Mouse (Mus musculus): ENCODE data around the gene Gm42906. TPM values are rescaled to one million over a fixed set of nuclear protein-coding genes. Genes with fewer than 3 reads are reported as not detected.

Gm42906 gene
- polyA plus RNA-seq, 1 experiment from 2014 or later = not detected

DNA sequence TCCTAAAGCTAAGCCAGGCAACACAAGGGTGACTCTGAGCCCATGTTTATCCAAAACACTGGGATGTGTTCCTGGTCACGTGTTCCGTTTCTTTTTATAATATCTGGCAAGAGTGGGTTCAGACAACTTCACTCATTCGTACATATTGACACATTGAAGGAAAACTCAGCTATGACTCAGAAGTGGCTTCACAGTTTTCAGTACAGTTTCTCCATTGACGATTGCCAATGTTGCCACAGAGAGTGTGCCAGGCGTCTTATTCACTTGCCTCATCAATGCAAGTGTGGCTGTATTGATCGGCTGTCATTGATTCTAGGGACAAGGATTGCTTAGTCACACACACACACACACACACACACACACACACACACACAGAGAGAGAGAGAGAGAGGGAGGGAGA lies 381.8 kb downstream of the Gm42906 start:
- no peaks in the 10 kb centered on the region; the same call in 1 of the 2 replicates for H3K36me3 ChIP-seq (ENCODE audit: control insufficient read depth, insufficient read depth)
- no peaks in the 10 kb centered on the region for H3K27me3 ChIP-seq (ENCODE audit: control insufficient read depth, insufficient read depth, low read length)
- H3K9ac ChIP-seq (ENCODE audit: low read length) = no peak overlapping the region
- no peaks in the 10 kb centered on the region for H3K9me3 ChIP-seq (replicated peaks; ENCODE audit: control insufficient read depth, low read length)
- no peak overlapping the region for H3K4me2 ChIP-seq (ENCODE audit: low read depth, low read length)
- 91% methylated on average over 6 of the region's 6 CpGs for WGBS
- no peak overlapping the region for H3K4me3 ChIP-seq (ENCODE audit: low read length)
- ATAC-seq (replicated peaks; ENCODE audit: extremely low read depth, insufficient read depth, low FRiP score) = no peak
- H3K4me1 ChIP-seq (ENCODE audit: control insufficient read depth, insufficient read depth, low read length) = peaks cover 5% of the 10 kb centered on the region
- H3K27ac ChIP-seq (ENCODE audit: low read length) = no peak overlapping the region

- Histone ChIP-seq H3K4me1 (ENCODE audit: control insufficient read depth, insufficient read depth, low read length) (no peaks in the 10 kb centered on the region), H3K4me3 (ENCODE audit: low read length) (no peak overlapping the region), H3K4me2 (ENCODE audit: low read depth, low read length) (no peak overlapping the region), H3K36me3 (ENCODE audit: control insufficient read depth, insufficient read depth) (peaks cover 8% of the 10 kb centered on the region; the same call in 1 of the 2 replicates), H3K27ac (ENCODE audit: low read length) (no peak overlapping the region), H3K9me3 (replicated peaks; ENCODE audit: control insufficient read depth, low read length) (no peaks in the 10 kb centered on the region), H3K9ac (ENCODE audit: low read length) (no peak overlapping the region), H3K27me3 (ENCODE audit: control insufficient read depth, insufficient read depth, low read length) (no peaks in the 10 kb centered on the region)
- 88% methylated on average over 5 of the region's 5 CpGs for WGBS
- no peak for ATAC-seq (replicated peaks; ENCODE audit: extremely low read depth, insufficient read depth, low FRiP score)
These were observed 385.1 kb downstream of the Gm42906 start for GRCm38 (mm10) chr5:151042911-151043310.

DNA sequence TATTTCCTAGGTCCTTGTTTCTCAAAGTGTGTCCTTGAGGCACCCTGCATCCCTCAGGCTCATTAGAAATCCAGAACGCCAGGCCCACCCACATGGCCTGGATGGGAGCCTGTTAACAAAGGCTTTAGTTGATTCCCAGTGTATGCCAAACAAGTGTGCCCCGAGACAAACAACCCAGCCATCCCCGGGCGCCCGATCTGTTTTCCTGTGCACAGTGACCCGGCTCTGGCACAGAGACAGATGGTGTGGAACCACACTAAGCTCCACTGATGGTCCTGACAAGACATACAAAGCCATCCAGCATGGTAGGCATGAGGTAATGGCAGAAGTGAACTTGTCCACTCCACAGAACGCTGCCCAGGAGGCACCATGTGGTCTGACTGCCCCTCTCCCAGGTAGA lies 390.1 kb downstream of the Gm42906 start:
- Histone ChIP-seq H3K9me3 (replicated peaks; ENCODE audit: control insufficient read depth, low read length) (no peaks in the 10 kb centered on the region; the same call in 1 of the 2 replicates), H3K9ac (ENCODE audit: low read length) (no peak overlapping the region), H3K27me3 (ENCODE audit: control insufficient read depth, insufficient read depth, low read length) (no peaks in the 10 kb centered on the region), H3K36me3 (ENCODE audit: control insufficient read depth, insufficient read depth) (peaks cover 8% of the 10 kb centered on the region; the same call in 1 of the 2 replicates), H3K4me1 (ENCODE audit: control insufficient read depth, insufficient read depth, low read length) (0 out of 2 replicates have a peak, but pooled peaks cover 2% of the 10 kb centered on the region), H3K4me3 (ENCODE audit: low read length) (no peak overlapping the region), H3K27ac (ENCODE audit: low read length) (no peak overlapping the region), H3K4me2 (ENCODE audit: low read depth, low read length) (no peak overlapping the region)
- 89% methylated on average over 7 of the region's 7 CpGs for WGBS
- ATAC-seq (replicated peaks; ENCODE audit: extremely low read depth, insufficient read depth, low FRiP score) = no peak

GRCm38 (mm10) chr5:151034715-151035512 lies 393.0 kb downstream of the Gm42906 start:
- Histone ChIP-seq H3K9me3 (replicated peaks; ENCODE audit: control insufficient read depth, low read length) (no peaks in the 10 kb centered on the region; the same call in 1 of the 2 replicates), H3K27ac (ENCODE audit: low read length) (no peak overlapping the region), H3K4me3 (ENCODE audit: low read length) (no peak overlapping the region), H3K9ac (ENCODE audit: low read length) (no peak overlapping the region), H3K36me3 (ENCODE audit: control insufficient read depth, insufficient read depth) (peaks cover 8% of the 10 kb centered on the region; the same call in 1 of the 2 replicates), H3K27me3 (ENCODE audit: control insufficient read depth, insufficient read depth, low read length) (no peaks in the 10 kb centered on the region), H3K4me1 (ENCODE audit: control insufficient read depth, insufficient read depth, low read length) (0 out of 2 replicates have a peak, but pooled peaks cover 2% of the 10 kb centered on the region), H3K4me2 (ENCODE audit: low read depth, low read length) (no peak overlapping the region)
- ATAC-seq (replicated peaks; ENCODE audit: extremely low read depth, insufficient read depth, low FRiP score) = no peak
- 34% methylated on average over 9 of the region's 9 CpGs for WGBS

- Histone ChIP-seq H3K27ac (ENCODE audit: low read length) (no peak overlapping the region), H3K4me3 (ENCODE audit: low read length) (no peak overlapping the region), H3K4me1 (ENCODE audit: control insufficient read depth, insufficient read depth, low read length) (no peaks in the 10 kb centered on the region; the same call in 1 of the 2 replicates), H3K4me2 (ENCODE audit: low read depth, low read length) (no peak overlapping the region), H3K9ac (ENCODE audit: low read length) (no peak overlapping the region), H3K36me3 (ENCODE audit: control insufficient read depth, insufficient read depth) (no peaks in the 10 kb centered on the region), H3K9me3 (replicated peaks; ENCODE audit: control insufficient read depth, low read length) (no peaks in the 10 kb centered on the region; the same call in 1 of the 2 replicates), H3K27me3 (ENCODE audit: control insufficient read depth, insufficient read depth, low read length) (no peaks in the 10 kb centered on the region)
- WGBS = 69% methylated on average over 6 of the region's 6 CpGs
- ATAC-seq (replicated peaks; ENCODE audit: extremely low read depth, insufficient read depth, low FRiP score) = no peak
These were observed 399.1 kb downstream of the Gm42906 start for GRCm38 (mm10) chr5:151028906-151029305.

GRCm38 (mm10) chr5:151027171-151027570 lies 400.8 kb downstream of the Gm42906 start:
- Histone ChIP-seq H3K9me3 (replicated peaks; ENCODE audit: control insufficient read depth, low read length) (no peaks in the 10 kb centered on the region), H3K36me3 (ENCODE audit: control insufficient read depth, insufficient read depth) (no peaks in the 10 kb centered on the region), H3K27ac (ENCODE audit: low read length) (no peak overlapping the region), H3K4me3 (ENCODE audit: low read length) (no peak overlapping the region), H3K4me2 (ENCODE audit: low read depth, low read length) (no peak overlapping the region), H3K4me1 (ENCODE audit: control insufficient read depth, insufficient read depth, low read length) (peaks cover 10% of the 10 kb centered on the region; the same call in 1 of the 2 replicates), H3K27me3 (ENCODE audit: control insufficient read depth, insufficient read depth, low read length) (no peaks in the 10 kb centered on the region), H3K9ac (ENCODE audit: low read length) (no peak overlapping the region)
- WGBS = 56% methylated on average over 7 of the region's 7 CpGs
- ATAC-seq (replicated peaks; ENCODE audit: extremely low read depth, insufficient read depth, low FRiP score) = no peak

DNA sequence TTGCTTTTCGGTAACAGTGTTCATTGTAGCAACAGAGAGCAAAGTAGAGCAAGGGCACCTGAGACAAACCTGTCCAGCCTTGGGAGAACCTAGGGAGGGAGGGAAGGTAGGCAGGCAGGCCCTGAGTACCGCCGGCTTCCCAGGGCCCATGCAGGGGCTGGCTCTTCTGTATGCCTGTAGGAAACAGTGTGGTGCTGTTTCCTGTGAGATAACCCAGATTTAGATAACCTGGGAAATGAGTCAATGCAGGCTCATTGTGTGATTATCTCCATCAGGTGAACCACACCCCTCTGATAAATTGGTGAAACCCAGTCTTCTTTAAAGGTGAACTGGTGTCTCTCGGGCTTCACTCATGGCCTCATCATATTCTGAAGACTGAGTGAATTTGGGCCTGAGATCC lies 401.9 kb downstream of the Gm42906 start:
- WGBS = 83% methylated on average over 4 of the region's 4 CpGs
- no peak overlapping the region for H3K4me3 ChIP-seq (ENCODE audit: low read length)
- H3K9me3 ChIP-seq (replicated peaks; ENCODE audit: control insufficient read depth, low read length) = no peaks in the 10 kb centered on the region
- peaks cover 10% of the 10 kb centered on the region; the same call in 1 of the 2 replicates for H3K4me1 ChIP-seq (ENCODE audit: control insufficient read depth, insufficient read depth, low read length)
- H3K9ac ChIP-seq (ENCODE audit: low read length) = no peak overlapping the region
- no peak overlapping the region for H3K4me2 ChIP-seq (ENCODE audit: low read depth, low read length)
- ATAC-seq (replicated peaks; ENCODE audit: extremely low read depth, insufficient read depth, low FRiP score) = no peak
- H3K27me3 ChIP-seq (ENCODE audit: control insufficient read depth, insufficient read depth, low read length) = no peaks in the 10 kb centered on the region
- no peaks in the 10 kb centered on the region for H3K36me3 ChIP-seq (ENCODE audit: control insufficient read depth, insufficient read depth)
- no peak overlapping the region for H3K27ac ChIP-seq (ENCODE audit: low read length)

DNA sequence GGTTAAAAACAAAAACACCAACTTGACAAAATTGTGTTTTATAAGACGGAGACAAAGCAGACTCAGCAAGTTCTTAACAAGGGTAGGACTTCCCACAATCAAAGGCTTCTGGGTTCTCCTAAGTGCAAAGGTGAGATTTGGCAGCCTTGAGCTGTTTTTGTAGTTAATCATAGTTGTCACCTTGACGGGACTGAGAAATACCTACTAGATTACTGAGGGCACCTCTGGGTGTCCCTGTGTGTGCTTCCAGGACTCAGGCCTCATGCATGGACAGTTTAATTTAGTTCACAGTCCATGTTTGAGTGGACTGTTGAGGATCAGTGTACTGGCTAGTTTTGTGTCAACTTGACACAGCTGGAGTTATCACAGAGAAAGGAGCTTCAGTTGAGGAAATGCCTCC lies 403.5 kb downstream of the Gm42906 start:
- no peak for ATAC-seq (replicated peaks; ENCODE audit: extremely low read depth, insufficient read depth, low FRiP score)
- no peaks in the 10 kb centered on the region for H3K9me3 ChIP-seq (replicated peaks; ENCODE audit: control insufficient read depth, low read length)
- H3K4me3 ChIP-seq (ENCODE audit: low read length) = no peak overlapping the region
- no peak overlapping the region for H3K27ac ChIP-seq (ENCODE audit: low read length)
- no peaks in the 10 kb centered on the region for H3K36me3 ChIP-seq (ENCODE audit: control insufficient read depth, insufficient read depth)
- peaks cover 10% of the 10 kb centered on the region; the same call in 1 of the 2 replicates for H3K4me1 ChIP-seq (ENCODE audit: control insufficient read depth, insufficient read depth, low read length)
- 77% methylated on average over 2 of the region's 2 CpGs for WGBS
- no peaks in the 10 kb centered on the region for H3K27me3 ChIP-seq (ENCODE audit: control insufficient read depth, insufficient read depth, low read length)
- no peak overlapping the region for H3K9ac ChIP-seq (ENCODE audit: low read length)
- H3K4me2 ChIP-seq (ENCODE audit: low read depth, low read length) = no peak overlapping the region

DNA sequence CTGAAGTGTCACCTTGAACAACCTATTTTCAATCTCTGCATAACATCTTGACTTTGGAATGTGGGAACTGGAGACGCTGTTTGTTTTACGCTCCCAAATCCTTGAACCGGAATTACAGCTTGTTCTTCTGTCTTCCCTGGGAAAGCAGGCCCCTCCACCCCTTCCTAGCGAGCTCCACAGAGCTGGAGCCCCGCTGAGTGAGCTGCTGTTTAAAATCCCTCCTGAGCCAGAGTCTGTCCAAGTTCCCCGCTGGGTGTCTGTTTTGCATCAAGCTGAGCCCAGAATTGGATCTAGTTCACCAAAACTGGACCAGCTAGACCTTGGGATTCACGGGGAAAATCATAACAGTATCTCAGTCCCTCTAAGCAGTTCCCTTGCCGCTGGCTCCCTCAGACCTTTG lies 404.5 kb downstream of the Gm42906 start:
- peak overlapping the region; percentile 34 for H3K4me2 ChIP-seq (ENCODE audit: low read depth, low read length)
- ATAC-seq (replicated peaks; ENCODE audit: extremely low read depth, insufficient read depth, low FRiP score) = no peak
- no peaks in the 10 kb centered on the region for H3K27me3 ChIP-seq (ENCODE audit: control insufficient read depth, insufficient read depth, low read length)
- peak overlapping the region; percentile 48; the same call in 1 of the 2 replicates for H3K27ac ChIP-seq (ENCODE audit: low read length)
- H3K9ac ChIP-seq (ENCODE audit: low read length) = 0 out of 2 replicates have a peak overlapping the region, but pooled peaks have one; percentile 41
- no peak overlapping the region for H3K4me3 ChIP-seq (ENCODE audit: low read length)
- no peaks in the 10 kb centered on the region for H3K36me3 ChIP-seq (ENCODE audit: control insufficient read depth, insufficient read depth)
- no peaks in the 10 kb centered on the region for H3K9me3 ChIP-seq (replicated peaks; ENCODE audit: control insufficient read depth, low read length)
- 12% methylated on average over 8 of the region's 8 CpGs for WGBS
- H3K4me1 ChIP-seq (ENCODE audit: control insufficient read depth, insufficient read depth, low read length) = peaks cover 10% of the 10 kb centered on the region; the same call in 1 of the 2 replicates
